Mouse (Mus musculus): ENCODE data around the gene Hcn3.
"Not testable (repeated sequence)": the region's sequence is repeated elsewhere in the genome, so short reads cannot be mapped to it uniquely, and the experiment has no call there.

Gene Hcn3

DNA sequence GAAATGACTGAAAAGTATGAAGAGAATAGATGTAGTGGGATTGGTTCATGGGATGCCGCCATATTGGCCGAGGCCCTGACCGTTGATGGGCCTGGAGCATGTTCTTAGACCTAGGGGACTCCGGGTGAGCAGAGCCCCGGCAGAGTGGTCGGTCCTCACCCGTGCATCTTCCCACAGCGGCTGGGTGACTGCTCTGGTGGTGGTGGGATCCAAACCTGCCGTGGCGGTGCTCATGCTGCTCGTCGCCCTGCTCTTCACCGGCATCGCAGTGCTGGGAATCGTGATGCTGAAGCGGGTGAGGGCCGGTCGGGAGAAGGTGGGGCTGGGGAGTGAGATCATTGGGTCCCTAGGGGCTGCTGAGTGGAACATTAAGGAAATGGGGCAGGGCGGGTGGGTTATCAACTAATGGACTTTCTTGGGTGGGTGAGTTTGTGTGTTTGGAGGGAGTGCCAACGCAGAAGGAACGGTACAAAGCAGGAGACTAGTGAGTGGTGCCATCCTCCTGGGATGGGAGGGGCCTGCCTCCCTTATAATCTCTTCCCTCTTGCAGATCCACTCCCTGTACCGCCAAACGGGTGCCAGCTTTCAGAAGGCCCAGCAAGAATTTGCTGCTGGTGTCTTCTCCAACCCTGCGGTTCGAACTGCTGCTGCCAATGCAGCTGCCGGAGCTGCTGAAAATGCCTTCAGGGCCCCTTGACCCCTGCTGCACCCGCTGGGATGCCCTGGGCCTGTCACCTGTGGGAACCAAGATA lies 21.9 kb upstream of the Hcn3 start:
- DNase-seq: no peak

DNA sequence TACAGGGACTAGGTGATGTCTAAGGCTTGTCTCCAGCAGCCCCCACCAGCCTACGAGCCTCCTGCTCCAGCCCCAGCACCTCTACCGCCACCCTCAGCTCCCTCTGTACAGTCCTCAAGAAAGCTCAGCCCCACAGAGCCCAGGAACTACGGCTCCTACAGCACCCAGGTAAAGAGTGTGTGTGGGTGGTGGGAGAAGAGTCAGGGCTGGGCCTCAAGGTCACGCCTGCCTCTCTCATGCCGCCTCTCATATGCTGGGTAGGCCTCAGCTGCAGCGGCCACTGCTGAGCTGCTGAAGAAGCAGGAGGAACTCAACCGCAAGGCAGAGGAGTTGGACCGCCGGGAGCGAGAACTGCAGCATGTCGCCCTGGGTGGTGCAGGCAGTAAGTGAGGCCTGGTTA lies 19.1 kb upstream of the Hcn3 start:
- DNase-seq: no peak

DNA sequence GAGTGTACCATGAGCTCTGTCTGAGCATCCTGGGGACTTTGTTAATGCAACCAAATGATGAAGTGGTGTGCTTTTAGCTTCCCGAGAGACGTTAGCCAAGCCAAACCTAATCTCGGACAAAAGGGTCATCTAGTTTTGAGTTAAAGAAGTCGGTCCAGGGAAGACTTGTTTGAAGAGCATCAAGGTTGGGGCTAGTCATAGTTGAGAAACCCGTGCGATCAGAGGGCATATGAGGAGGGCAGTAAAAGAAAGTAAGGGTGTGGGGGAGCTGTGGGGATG lies 18.1 kb upstream of the Hcn3 start:
- DNase-seq: no peak

DNA sequence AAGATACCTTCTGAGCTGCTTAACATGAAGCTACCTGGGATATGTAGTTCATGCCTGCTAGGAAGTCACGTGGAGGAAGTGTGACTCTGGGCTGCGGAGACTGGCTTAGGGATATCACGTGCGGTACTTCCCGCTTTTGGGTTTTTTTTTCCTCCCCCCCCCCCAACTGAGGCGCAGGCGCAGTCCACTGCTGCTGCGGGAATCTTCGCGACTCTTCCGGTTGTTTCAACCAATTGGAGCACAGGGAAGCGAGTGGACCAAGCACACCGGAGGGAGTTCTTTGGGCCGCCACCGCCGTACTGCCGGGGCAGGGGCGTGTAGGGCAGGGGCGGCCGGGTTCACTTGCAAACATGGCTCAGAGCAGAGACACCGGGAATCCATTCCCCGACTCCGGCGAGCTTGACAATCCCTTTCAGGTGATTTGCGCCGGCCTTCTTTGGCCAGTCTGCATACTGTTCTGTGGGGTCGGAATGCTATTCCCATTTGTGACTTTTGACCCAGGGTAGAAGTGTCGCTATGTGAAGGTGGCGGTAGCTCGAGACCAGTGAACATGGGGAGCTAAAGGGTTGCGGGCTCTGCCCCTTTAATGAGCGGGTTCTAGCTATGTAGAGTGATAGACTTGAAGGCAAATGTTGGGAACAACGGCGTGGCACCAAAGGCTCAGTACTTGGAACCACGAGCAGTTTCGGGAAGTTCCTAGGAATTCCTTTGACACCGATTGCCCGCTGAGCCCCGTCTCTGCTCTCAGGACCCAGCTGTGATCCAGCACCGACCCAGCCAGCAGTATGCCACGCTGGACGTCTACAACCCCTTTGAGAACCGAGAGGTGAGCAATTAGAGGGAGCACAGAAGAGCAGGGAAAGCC lies 17.5 kb upstream of the Hcn3 start, which contains the start of gene Scamp3:
Scamp3 (plus strand) TSS at position 232 of the 865 bp plus-strand sequence.
- DNase-seq: peak; percentile 90 to 92

DNA sequence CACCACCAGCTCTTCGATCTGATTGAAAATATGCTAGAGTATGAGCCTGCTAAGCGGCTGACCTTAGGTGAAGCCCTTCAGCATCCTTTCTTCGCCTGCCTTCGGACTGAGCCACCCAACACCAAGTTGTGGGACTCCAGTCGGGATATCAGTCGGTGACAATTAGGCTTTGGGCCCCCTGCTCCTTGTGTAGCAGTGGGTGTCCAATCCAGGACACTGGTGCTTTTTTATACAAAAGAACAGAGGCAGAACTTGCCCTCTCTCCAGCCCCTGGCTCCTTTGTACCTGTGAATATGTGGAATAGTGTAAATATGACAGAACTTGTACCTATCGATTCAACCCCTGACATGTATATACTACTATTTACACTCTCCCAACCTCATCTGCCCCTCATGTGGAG lies 16.4 kb upstream of the Hcn3 start:
- no peak for DNase-seq

DNA sequence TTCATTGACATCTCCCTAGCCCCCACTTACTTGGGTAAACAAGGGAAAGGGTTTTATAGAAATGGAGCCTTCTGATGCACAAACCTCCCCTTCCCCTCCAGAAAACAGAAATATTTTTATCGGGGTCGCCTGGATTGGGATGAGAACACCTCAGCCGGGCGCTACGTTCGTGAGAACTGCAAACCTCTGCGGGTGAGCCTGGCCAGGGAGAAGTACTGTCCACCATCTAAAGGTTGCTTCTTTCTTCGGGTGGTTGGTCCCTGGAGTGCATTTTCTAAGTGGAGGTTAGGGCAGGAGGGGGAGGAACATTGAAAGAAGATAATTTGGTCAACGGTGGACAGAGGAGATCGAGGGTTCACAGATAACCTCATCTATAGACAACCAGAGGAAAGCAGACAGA lies 15.5 kb upstream of the Hcn3 start:
- no peak for DNase-seq

DNA sequence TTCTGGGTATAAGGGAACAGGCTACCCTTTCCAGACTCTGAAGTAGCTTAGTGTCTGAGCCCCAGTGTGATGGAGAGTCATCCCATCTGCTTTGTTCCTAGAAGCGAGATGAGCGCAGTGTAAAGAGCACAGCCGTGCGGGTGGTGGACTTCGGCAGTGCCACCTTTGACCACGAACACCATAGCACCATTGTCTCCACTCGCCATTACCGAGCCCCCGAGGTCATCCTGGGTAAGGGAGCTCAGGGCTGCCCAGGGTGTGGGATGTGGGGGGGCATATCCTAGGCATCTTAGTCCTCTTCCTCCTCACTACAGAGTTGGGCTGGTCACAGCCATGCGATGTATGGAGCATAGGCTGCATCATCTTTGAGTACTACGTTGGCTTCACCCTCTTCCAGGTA lies 14.8 kb upstream of the Hcn3 start:
- no peak for DNase-seq

DNA sequence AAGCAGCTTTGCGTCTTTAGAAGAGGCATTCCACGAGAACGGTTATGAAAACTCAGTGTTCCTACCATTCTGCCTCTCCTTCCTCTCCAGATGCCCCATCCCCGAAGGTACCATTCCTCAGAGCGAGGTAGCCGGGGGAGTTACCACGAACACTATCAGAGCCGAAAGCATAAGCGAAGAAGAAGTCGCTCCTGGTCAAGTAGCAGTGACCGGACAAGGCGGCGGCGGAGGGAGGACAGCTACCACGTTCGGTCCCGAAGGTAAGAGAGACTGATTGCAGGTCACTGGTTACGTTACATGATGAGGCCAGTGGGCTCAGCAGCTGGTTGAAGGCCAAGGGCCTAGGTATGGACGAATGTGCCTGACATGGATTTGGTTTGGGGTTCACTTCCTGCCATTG lies 6.9 kb upstream of the Hcn3 start:
- DNase-seq: no peak

DNA sequence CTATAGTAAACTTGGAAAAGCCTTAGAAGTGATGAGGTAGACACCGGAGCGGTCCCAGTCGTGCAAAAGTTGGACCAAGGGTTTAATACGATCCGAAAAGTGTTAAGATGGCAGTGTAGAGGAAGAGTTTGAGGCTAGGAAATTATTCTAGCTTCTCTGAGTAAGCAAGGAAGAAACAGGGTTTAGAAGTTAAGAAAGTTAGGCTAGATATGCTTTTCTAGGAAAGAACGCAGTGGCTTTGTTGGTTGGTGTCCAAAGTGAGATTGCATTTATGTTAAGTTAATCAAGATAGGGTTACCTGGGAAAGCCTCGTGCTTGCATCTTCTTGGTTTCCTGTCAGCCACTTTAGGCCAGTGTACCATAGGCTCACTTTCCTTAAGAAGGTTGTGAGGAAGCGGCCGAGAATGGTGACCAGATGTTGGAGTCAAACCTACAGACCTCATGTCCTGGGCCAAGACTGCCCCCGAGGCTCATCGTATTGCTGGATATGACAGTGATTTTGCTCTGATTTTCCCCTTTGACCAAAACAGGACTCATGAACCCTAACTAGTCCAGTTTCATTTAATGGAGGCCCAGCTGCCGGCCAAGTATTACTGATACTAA lies 5.4 kb upstream of the Hcn3 start:
- no peak for DNase-seq

DNA sequence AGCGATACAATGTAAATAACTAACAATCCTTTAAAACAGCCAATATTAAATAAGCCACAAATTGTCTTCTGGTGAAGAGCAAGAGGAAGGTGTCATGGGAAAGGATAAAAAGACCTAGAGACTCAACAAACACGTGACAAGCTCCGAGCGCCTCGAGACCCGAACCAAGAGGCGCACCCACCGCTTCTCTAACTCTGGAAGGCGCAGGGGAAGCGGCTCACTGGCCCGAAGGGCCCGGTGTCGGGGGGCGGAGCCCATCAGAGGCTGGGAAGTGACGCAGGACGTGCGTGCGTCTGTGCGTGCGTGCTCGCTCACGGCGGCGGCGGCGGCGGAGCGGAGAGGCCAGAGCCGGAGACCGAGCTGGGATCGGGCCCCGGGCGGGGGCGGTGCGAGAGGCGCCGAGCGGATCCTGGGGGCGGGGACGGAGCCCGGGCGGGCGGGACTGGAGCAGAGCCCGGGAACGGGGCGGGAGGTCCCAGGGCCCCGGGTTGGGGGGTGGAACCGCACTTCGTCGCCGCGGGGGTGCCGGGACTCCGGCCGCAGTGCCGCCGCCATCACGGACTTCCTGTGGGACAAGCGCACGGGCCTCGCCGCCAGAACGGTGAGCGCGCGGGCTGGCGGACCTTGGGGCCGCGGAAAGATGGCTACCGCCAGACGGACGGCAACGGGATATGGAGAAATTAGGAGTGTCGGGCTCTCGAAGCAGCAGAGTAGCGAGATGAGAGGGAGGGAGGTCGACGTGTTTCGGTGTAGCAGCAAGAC lies 4.7 kb upstream of the Hcn3 start, which contains the start of gene Clk2:
Clk2 (plus strand) TSS at position 290 of the 762 bp plus-strand sequence.
- DNase-seq: peak; percentile 95 to 96

DNA sequence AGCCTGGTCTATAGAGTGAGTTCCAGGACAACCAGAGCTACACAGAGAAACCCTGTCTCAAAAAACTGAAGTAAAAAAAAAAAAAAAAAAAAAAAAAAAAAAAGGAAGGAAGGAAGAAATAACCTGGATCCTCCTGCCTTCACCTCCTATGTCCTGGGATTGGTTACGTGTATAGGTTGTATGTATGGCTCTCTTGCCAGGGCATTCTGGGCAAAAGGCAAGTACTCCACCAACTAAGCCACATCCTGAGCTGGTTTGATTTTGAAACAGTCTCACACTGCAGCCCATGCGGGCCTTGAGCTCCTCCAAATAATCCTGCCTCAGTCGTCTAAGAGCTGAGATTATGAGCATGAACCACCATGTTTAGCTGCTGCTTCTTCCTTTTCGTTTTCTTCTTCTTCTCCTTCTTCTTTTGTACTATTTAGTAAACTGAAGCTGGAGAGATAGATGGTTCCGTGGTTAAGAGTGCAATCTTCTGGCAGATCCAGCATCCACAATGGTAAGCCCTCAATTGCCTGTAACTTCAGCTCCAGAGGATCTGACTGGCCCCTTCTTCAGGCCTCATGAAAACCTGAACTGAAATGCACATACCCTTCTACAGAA lies 3.7 kb upstream of the Hcn3 start:
- DNase-seq: no peak

DNA sequence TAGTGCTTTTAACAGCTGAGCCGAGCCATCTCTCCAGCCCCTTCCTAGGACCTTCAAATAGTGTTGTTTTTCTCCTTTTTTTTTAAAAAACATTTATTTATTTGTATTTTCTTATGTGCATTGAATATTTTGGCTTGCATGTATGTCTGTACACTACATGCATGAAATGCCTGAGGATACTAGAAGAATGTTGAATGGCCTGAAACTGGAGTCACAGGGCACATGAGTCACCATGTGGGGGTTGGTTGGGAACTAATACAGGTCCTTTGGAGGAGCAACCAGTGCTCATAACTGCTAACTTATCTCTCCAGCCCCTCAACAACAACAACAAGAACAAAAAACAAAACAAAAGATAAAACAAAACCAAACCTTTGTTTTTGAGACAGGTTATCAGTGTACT lies 3.1 kb upstream of the Hcn3 start:
- no peak for DNase-seq

DNA sequence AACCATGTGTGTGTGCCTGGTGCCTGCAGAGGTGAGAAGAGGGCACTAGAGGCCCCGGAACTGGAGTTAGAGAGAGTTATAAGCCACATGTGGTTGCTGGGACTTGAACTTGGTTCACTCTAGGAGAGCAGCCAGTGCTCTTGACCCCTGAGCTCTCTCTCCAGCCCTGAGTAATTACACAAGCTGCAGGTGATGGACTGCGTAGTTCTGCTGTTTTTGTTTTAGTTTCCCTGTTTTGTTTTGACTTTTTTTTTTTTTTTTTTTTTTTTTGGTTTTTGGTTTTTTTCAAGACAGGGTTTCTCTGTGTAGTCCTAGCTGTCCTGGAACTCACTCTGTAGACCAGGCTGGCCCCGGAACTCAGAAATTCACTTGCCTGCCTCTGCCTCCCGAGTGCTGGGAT lies 1.8 kb upstream of the Hcn3 start:
- DNase-seq: no peak

DNA sequence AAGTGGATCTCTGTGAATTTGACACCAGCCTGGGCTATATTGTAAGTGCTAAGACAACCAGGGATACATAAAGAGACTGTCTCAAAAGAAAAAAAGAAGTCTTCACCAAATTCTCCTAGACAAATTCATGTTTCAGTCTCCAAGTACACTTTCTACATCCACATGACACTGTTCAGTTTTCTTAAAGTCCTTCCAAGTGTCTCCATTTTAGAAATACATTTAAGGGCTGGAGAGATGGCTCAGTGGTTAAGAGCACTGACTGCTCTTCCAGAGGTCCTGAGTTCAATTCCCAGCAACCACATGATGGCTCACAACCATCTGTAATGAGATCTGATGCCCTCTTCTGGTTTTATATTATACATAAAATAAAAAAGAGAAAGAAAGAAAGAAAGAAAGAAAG lies 1.2 kb upstream of the Hcn3 start:
- DNase-seq: not testable (repeated sequence)

DNA sequence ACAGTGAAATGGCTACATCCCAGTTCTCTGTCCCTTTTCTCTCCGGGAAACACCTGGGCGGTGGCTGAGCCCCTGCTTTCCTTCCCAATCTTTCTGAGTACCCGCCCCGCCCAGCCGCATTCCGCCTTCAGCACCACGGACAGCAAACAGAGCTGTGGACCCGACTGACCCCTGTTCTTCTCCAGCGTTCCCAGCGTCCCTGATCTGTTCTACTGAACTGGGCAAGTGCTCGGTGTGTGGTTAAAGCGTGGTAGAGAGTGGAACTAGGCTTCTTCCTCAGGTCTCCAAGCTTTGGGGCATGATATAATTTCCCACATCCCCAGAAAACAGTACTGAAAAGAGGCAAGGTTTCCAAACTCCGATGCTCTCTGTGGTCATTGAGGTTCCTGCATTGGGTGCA lies 785 bp downstream of the Hcn3 start:
- peak; percentile 45 to 65 for DNase-seq

DNA sequence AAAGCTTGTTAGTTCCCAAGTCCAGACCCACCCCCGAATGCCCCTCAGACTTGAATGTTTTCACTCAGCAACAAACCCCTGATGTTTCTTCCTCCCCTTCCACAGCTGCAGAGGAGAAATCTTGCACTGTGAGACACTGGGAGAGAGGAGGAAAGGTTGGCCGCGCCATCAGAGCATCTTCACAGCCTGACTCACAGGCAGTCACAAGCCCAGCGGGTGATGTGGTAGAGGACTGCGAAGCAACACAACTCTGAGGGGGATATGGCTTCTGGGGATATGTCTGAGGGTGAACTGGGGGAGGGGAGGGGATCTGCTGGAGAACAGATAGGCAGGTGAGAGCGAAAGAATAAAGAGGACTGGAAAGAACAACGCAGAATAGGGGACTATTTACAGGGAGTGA lies 1.3 kb downstream of the Hcn3 start:
- no peak for DNase-seq

DNA sequence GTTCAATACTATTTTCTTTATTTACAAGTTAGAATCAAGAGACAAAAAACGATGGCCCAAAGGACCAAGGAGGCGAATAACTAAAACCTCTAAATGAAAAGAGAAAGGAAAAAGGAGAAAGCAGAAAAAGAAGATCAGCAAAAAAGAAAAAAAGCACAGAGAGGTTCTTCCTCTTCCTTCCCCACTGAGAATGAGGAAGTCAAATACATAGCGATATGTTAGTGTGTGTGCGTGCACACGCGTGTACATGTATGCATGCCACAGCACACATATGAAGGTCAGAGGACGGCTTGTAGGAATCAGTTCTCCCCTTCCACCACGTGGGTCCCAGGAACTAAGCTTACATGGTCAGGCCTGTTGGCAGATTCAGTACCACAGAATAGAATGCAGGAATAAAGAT lies 3.0 kb downstream of the Hcn3 start:
- DNase-seq: no peak

DNA sequence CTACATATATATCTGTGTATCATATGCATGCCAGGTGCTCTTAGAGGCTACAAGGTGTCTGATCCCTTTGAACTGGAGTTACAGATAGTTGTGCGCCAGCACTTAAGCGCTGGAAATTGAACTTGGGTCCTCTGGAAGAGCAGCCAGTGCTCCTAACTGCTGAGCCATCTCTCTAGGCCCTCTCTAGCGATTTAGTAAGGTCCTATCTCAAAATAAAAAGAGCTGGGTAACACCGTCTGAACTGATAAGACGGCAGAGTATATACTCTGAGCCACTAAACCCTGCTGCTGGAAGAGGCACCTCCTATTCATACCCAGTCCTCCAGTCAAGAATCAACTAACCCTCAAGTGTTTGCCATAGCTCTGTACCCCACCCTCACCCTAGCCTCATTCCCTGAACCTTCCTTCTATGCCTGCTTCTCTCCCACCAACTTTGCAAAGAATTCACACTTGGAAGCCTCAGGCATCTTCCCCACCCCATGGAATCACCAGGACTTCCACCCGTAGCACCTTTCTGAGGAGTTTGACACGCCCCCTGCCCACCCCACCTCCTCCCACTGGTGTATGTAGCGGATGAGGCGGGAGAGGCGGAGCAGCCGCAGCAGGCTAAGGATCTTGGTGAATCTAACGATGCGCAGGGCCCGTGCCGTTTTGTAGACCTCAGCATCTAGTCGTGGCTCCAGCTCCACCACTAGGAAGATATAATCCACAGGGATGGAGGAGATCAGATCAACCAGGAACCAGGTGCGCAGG lies 7.7 kb downstream of the Hcn3 start:
- no peak for DNase-seq

DNA sequence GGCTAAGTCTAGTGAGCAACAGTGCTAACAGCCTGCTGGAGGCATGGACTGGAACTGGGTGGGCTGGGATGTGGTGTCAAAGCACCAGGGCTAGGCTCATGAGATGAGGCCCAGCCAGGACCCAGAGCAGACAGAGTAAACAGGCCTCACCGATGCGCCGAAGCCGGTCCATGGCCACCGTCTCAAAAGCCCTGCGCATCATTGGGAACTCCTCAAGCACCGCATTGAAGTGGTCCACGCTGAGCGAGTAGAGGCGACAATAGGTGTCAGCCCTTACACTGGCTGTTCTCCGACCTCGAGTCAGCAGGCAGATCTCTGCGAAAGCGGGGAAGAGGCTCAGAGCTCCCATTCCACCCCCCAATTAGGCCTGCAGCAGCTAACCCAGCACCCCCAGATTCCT lies 11.4 kb downstream of the Hcn3 start:
- DNase-seq: no peak

DNA sequence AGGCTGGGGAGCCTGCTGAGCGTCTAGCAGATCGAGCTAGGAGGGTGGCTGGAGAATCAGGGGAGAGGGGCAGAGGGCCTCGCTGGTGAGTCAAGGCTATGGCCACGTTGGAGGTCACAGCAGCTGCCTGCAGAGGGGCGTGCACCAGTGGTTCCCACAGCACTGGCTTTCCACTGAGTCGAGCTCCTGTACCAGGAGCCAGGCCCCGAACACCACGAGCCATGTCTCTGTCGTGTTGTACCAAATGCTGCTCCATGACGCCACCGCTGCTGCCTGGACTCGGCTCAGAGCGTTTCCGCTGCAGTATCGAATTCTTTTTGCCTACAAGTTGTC lies 12.1 kb downstream of the Hcn3 start:
- DNase-seq: no peak

DNA sequence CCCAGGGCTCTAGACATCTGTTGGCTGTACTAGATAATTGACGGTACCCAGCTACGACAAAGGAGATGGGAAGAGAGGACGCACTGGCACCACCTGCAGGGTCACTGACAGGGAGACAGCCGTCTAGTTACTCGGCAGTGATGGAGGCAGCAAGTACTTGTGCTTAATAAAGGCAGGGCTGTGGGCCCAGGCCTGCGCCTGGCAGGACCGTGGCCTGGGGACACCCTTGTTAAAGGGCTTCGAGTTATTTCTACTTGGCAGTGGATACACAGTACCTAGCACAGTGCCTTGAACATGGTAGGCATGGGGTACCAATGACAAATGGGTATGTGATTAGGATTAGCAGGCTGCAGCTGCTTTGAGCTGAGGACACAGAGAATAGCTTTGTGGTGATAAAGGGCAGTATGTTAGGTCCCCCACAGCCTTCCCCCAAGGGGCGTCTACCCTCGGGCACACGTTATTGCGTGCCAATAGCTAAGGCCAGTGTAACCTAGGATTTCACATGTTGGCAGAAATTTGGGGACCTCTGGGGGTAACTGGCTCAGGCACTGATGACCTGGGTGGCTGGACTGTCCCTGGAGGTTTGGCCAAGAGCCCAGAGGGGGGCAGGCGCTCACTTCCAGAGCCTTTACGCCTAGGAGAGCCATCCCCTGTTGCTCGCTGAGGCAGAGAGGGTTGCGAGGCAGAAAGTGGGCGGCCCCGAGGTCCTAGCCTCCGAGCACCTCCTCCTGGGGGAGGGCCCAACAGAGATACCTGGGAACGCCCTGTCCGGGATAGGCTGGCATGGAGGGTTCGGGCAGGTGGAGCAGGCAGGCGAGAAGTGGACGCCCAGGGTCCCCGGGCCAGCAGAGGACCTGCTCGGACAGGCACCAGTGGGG lies 12.7 kb downstream of the Hcn3 start:
- peak; percentile 45 to 50 for DNase-seq
